Mouse (Mus musculus): ENCODE measurements around the gene Sh2d3c. TPM values are rescaled to one million over a fixed set of nuclear protein-coding genes. Genes with fewer than 3 reads are reported as not detected.
A peak's percentile ranks its signal among the peaks of the same experiment; 100 is the strongest.

The Sh2d3c gene
- total RNA-seq, 2 experiments from 2014 or later, result 18.4 TPM

GRCm38 (mm10) chr2:32722581-32722980 is 1.7 kb downstream of the Sh2d3c start:
- no peak for DNase-seq (ENCODE audit: low spot score in 2 of 2)

DNA sequence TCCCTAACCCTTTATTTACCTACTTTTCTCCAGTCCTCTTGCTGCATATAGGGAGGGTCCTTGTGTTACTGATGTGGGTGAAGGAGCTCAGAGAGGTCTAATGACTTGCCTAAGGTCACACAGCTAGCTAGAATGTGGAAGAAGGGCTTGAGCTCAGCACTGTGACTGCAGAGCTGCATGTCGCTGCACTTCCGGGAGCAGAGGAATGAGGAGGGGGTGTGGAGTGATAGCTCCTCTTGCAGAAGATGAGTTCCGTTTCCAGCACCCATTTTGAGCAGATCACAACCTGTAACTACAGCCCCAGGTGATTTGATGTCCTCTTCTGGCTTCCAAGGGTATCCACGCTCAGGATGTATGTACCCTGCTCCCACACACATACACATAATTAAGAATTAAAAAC is 3.3 kb downstream of the Sh2d3c start:
- DNase-seq (ENCODE audit: low spot score in 2 of 2), result no peak

GRCm38 (mm10) chr2:32724832-32725790 is 4.3 kb downstream of the Sh2d3c start:
- no peak for DNase-seq (ENCODE audit: low spot score in 2 of 2)

DNA sequence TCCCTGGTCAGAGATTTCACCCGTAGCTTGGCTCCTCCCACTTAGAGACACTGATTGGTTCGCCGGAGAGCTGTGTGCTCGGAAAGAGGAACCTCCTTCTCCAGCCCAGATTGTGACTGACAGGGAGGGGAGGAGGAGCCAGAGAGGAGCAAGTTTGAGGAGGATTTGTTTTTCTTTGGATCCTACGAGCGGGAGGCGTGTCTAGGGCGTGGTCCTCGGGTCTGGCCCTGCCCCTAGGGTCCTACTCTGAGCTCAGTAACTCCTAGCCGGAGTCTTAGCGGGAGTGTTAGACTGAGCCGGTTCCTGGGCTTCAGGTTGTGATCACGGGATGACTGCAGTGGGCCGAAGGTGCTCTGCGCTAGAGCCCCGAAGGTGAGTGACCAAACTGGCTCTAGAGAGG is 6.6 kb downstream of the Sh2d3c start:
- DNase-seq (ENCODE audit: low spot score in 2 of 2), result peak; percentile 67 to 92

DNA sequence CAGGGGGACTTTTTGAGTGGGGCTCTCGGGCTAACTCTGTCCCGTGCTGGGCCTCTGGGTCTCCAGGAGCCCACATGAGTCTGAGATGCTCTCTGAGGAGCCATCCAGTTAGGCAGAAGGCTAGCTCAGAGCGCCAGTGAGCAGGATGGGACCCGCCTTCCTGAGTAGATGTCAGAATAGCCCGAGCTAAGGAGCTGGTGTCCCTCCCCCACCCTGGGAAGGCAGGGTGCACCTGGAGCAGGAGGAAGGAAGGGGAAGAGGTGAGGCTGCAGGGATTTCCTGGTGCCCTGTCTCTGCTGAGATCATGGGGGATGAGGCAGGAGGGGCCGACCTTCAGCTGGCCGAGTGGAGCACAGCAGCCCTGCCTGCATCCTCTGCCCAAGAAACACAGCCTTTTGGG is 7.6 kb downstream of the Sh2d3c start:
- DNase-seq (ENCODE audit: low spot score in 2 of 2), result no peak

DNA sequence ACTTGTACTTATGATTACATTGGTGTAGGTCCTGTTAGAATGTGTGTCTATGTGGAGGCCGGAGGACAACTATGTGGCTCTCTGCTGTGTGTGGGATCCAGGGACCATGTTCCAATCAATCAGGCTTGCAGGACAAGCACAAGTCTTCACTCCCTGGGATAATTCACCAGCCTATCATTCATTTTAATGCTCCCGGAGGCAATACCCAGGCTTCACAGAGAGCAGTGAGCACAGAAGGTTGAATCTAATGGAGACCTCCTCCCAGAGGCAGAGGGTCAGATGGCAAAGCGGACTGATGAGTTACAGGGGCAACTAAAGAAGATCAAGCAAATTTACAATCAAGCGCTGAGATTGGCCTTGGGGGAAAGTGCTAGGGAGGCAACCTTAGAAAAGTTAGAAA is 8.7 kb downstream of the Sh2d3c start:
- no peak for DNase-seq (ENCODE audit: low spot score in 2 of 2)

DNA sequence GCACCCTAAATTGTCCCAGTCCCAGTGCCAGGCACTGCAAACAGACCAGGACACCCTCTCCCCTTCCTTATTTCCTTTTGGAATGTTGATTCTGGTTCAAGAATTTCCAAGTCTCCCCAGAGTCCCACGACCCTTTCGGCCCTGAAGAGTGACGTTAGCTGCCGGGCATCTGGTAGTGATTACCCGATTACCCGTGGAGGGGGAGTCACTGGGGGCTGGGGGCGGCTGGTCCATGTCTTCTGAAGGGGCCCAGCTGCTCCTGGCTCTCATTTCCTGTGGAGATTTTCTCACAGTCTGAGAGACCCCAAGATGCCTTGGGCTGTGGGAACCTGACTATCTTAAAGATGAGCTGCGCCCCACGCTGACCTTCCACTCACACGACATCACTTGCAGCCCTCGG is 10.0 kb downstream of the Sh2d3c start:
- no peak for DNase-seq (ENCODE audit: low spot score in 2 of 2)

GRCm38 (mm10) chr2:32731911-32732310 is 11.1 kb downstream of the Sh2d3c start:
- no peak for DNase-seq (ENCODE audit: low spot score in 2 of 2)

GRCm38 (mm10) chr2:32732695-32733094 is 11.8 kb downstream of the Sh2d3c start:
- DNase-seq (ENCODE audit: low spot score in 2 of 2), result no peak

GRCm38 (mm10) chr2:32734480-32734879 is 13.6 kb downstream of the Sh2d3c start:
- DNase-seq (ENCODE audit: low spot score in 2 of 2), result no peak

DNA sequence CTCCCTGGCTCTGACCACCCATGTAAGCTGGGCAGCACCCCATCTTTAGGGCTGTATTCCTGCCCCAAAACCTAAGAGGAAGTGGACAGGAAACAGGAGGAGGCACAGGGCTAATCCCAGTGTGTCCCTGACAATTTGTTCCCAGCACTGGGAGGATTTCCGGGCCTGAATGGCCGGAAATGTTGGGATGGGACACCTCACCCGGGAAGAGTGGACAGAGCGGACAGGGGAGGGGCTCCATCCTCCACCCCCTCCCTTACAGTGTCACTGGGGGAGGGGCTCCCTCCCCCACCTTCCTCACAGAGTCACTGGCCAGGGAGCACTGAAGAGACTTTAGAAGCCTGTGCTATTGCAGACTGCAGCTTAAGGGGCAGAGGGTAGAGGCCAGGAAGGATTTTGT is 14.1 kb downstream of the Sh2d3c start:
- DNase-seq (ENCODE audit: low spot score in 2 of 2), result no peak

GRCm38 (mm10) chr2:32736306-32736829 is 15.5 kb downstream of the Sh2d3c start:
- DNase-seq (ENCODE audit: low spot score in 2 of 2), result no peak

- DNase-seq (ENCODE audit: low spot score in 2 of 2), result no peak
These were observed 16.2 kb downstream of the Sh2d3c start for GRCm38 (mm10) chr2:32737008-32737407.

DNA sequence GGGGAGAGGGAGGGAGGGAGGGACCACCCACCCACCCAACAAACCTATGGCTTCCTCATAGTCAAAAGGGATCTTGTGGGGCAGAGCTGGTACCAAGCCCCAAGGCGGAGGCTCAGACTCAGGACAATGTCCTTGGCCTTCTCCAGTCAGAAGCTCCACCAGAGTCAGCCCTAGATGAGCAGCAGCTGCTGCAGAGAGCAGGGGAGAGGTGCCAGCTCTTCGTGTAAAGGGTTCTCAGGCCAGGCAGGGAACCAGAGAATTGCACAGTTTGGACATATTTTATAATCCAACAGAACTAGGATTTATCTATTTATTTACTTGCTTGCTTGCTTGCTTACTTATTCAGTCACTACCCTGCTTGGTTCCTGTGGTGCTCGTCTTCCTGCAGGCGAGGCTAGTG is 18.5 kb downstream of the Sh2d3c start:
- no peak for DNase-seq (ENCODE audit: low spot score in 2 of 2)

- no peak for DNase-seq (ENCODE audit: low spot score in 2 of 2)
These were observed 20.0 kb downstream of the Sh2d3c start, which contains the start of gene 6330409D20Rik for GRCm38 (mm10) chr2:32740916-32741272. Gene 6330409D20Rik, minus strand, starts transcription at chr2:32741016.

DNA sequence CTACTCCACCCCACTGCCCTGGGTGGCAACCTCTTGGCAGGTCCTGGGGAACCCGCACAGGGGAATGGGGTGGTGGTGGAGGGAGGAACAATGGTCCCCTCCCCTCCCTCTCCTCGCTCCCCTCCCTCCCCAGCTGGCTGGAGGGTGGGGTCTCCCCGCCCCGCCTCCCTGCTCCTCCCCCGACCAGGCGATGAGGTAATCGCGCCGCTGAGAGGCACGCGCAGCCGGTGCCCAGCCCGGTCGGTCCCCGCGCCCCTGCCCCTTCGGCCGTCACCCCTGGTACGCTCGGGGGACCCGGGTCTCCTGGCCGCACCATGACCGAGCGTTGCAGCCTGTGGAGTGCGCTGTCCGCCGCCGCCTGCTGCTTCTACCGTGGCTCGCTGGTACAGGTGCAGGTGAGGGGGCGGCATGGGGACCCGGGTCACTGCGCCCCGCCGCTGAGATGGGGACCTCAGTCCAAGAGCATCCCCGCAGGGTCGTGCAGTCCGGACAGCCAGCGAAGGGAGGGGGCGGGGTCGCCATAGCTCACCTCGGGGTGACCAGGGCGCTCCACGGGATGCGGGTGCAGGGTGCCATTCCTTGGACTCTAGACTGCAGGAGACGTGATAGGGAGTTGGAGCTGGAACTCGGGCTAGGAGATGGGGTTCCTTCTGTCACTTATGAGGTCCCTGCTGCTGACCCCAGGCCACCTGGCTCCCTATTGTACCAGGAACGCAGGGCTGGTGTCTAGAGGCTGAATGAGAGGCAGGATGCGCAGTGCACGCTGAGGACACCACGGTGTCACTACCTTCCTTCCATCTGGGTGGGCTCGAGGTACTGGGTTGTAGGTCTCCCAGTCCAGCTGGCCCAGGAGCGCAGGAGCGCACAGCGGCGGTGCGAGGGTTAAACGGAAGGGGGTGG is 20.7 kb downstream of the Sh2d3c start:
- DNase-seq (ENCODE audit: low spot score in 2 of 2), result peak in 1 of 2 experiments; percentile 42

- DNase-seq (ENCODE audit: low spot score in 2 of 2), result no peak
These were observed 21.3 kb downstream of the Sh2d3c start for GRCm38 (mm10) chr2:32742173-32742531.

DNA sequence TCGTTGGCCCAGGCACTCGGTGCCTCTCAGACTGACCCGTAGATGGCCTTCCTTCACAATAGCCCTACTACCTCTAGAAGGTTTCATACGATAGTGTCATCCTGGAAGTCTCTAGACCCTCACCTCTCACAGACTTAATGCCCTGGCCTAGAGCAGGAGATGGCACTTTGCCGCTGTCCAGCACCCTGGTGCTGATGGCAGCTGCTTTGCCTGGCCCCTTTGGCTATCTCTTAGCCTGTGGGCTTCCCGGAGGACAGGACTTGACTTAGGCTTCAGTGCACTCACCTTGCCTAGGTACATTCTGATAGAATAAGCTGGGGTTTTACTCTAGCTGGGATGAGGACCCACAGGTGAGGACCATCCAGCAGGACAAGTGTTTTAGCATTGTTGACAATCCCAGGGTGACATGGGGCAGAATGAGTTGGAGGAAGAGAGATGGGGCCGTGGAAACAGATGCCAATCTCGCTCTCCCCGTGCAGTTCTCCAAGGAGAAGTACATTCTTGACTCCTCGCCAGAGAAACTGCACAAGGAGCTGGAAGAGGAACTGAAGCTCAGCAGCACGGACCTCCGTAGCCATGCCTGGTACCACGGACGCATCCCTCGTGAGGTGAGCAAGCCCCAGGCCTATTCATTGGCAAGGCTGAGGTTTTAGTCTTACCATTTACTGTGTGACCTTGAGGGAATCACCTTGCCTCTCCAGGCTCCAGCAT is 23.6 kb downstream of the Sh2d3c start:
- DNase-seq (ENCODE audit: low spot score in 2 of 2), result no peak

DNA sequence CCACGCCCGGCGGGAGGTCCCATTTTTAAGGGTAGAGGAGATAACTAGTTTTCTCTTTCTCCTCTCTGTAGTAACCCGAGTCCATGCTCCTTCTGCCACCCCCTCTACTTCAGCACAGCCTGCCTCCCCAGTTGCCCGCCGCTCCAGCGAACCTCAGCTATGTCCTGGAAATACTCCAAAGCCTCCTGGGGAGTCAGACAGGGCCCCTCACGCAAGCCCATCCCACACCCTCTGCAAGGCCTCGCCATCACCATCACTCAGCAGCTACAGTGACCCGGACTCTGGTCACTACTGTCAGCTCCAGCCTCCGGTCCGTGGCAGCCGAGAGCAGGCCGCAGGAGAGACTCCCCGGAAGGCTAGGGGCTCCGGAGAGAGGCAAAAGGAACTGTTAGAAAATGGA is 28.2 kb downstream of the Sh2d3c start:
- no peak for DNase-seq (ENCODE audit: low spot score in 2 of 2)

DNA sequence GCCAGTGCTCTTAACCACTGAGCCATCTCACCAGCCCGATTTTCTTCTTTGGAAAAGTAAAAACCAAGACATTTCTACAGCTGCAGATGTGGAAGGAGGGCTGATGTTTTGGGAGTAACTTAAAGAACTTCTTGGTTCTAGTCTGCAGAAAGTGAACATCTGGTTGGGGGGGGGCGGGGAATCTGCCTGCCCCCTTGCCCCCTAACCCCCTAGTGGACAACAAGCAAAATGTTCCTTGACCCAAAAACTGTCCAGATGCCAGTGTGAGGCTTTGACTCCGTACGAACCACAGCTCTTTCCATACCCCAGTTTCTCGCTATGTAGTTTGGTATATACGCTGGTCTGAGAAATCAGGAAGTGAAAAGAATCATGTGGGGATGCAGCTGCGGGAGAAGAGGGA is 29.3 kb downstream of the Sh2d3c start:
- DNase-seq (ENCODE audit: low spot score in 2 of 2), result no peak
